Mouse (Mus musculus) G1E (cell line): ENCODE measurements around the gene Aimp1.

Source experiments
- CTCF ChIP-seq: IDR thresholded peaks from 2 replicates; pipeline ENCODE4 v1.5.1; 2012; ENCODE audit warnings: low read depth, low read length, inconsistent platforms, mixed read lengths
- GATA2 ChIP-seq: IDR thresholded peaks from 2 replicates; pipeline ENCODE4 v1.6.1; 2012; ENCODE audit warnings: low read depth, low read length, inconsistent platforms, borderline replicate concordance

DNA sequence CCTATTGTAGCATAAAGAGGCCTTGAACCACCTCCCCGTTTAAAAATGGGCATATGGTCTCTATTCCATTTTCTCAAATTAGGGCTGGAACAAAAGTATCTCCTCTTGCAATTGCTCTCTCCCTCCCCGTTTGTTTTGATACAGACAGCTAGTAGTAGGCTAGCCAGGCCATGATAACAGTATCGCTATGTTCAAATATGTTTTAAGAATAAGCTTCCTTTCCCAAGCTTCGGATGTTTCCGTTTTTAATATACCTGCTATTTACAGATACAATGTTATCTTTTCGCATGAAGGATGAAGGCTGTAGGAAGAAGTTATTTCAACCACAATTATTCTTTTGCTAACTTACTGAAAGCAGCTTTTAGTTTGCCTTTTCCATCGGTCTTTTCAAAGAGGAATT, 34.8 kb downstream of the Aimp1 start:
- TF ChIP-seq CTCF (no peak), GATA2 (no peak)
